Mouse (Mus musculus): ENCODE data around the gene Adgre4.

Adgre4 gene

DNA sequence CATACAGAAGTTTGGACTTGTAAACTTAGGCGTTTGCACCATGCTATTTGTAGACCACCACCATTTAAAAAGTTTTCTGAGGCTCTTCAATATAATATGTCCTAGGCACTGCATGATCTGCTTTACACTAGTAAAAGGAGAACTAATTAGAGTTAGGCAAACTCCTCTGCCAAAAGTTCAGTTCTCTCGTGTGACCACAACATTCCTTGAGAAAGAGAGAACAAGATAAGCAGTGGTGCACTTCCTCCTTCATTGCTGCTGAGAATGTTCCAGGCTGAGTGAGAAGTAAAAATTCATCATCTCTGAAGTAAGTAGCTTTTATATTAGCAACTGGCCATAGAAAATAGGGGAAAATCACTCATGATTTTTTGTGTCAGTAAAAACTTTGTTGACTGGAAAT is at the start of gene Adgre4:
TSS of gene Adgre4 (plus strand) at position 199 of the 400 bp plus-strand sequence.
- no peak for DNase-seq (ENCODE audit: low read depth, low spot score)

- DNase-seq (ENCODE audit: low read depth, low spot score), result peak; percentile 88
Observed at GRCm38 (mm10) chr17:55702161-55702820, 47.5 kb upstream of the Adgre4 start.

DNA sequence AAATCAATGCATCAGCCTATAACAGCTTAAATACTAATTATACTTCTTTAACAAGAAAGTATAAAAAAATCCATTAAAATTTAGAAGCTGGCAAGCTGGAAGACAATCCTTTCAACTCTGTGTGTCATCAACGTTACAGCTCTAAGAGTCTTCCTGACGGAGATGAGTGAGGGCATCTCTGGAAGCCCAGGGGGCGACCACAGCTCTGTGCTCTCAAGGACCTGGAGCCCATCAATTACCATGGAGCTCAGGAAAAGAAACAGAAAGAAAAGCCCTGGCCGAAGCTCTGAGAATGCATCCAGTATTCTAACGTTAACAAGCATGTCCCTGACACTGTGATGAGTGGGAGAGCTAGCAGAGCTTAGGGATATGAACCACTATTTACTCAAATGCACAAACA is 46.9 kb upstream of the Adgre4 start:
- DNase-seq (ENCODE audit: low read depth, low spot score), result no peak

- peak; percentile 97 for DNase-seq (ENCODE audit: low read depth, low spot score)
Observed at GRCm38 (mm10) chr17:55711984-55712811, 37.6 kb upstream of the Adgre4 start, which contains the start of gene Pot1b. Gene Pot1b, minus strand, starts transcription at chr17:55712628.

DNA sequence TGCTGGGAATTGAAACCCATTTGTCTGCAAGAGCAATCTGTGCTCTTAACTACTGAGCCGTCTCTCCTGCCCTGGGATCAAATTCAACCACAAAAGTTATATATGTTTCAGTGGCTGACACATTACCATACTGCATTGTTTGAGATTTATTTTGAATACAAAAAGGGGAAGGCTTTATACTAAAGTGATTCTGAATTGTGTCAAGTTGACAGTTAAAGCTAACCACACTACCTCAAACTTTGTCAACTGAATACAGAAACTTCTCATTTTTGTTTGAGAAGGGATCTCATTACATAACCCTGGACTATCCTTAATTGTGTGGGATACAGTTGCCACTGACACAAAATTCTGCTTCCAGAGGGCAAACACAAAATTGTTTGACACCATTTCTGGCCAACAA is 28.5 kb upstream of the Adgre4 start:
- DNase-seq (ENCODE audit: low read depth, low spot score), result no peak

- no peak for DNase-seq (ENCODE audit: low read depth, low spot score)
Observed at GRCm38 (mm10) chr17:55722250-55722649, 27.5 kb upstream of the Adgre4 start.

GRCm38 (mm10) chr17:55726193-55726592 is 23.6 kb upstream of the Adgre4 start:
- DNase-seq (ENCODE audit: low read depth, low spot score), result no peak

DNA sequence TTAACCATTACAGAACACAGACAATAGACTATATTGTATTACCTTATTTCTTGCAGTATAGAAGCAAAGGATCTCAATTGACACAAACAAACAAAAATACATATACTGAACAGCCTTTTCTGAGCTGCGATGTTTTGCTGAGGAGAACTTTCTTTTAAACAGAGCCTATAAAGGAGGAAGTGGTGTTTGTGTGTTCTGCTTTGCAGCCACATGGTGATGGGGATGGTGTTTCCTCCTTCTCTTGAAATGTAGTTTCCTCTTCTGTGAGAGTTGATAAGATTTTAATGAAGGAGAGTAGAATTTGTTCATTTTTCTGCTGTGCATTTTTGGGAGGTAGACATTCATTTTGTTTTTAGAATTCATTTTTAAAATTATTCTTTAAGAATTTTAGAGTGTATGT is 13.1 kb upstream of the Adgre4 start:
- no peak for DNase-seq (ENCODE audit: low read depth, low spot score)

GRCm38 (mm10) chr17:55751170-55751569 is 1.4 kb downstream of the Adgre4 start:
- no peak for DNase-seq (ENCODE audit: low read depth, low spot score)

DNA sequence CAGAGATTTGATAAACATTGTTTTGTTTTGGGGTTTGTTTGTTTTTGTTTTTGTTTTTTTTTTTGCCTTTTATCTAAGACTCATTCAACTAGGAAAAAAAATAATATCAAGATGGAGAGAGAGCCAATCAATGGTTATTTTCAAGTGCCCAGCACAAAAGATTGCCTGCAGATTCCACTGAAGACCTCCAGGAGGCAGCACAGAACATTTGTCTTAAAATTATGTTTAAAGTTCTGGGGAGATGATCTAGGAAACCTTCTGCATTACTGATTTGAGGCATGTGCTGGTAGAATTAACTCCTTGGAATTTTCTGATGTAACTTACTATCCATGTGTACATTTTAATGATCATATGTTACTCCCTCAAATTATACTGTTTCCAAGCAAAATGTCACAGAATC is 63.9 kb downstream of the Adgre4 start:
- peak; percentile 52 for DNase-seq (ENCODE audit: low read depth, low spot score)

DNA sequence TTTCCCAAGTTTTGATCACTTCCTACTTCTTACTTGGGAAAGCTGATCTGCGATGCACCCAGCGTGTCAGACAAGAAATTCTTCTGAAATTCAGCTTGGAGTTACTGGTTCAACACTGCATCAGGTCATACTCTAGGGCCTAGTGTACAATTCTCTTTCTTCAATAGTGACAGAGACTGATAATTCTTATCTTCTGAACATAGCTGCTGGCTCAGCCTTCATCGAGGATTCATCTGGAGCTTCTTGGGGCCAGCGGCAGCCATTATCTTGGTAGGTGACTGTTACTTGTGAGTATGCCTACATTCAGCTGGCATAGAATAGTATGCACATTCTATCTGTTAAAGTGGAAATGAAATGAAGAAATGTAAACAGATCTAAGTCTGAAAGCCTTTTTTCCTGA is 67.1 kb downstream of the Adgre4 start:
- no peak for DNase-seq (ENCODE audit: low read depth, low spot score)

DNA sequence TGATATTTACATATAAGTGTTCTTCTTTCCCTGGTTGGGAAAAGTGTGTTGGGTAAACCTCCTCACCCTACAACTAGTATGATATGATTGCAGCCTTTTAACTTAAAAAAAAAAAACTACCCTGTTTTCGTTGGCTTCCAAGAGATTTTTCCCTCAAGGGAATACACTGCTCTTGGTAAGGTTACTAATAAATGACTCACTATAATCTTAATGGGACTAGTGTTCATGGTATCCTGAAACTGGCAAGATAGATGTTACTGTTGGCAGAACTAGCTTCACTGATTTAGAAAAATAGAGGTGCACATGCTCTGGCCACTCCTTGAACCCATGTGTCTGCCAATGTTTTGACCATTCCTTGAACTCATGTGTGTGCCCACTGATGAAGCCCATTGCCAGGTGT is 71.8 kb downstream of the Adgre4 start:
- no peak for DNase-seq (ENCODE audit: low read depth, low spot score)

DNA sequence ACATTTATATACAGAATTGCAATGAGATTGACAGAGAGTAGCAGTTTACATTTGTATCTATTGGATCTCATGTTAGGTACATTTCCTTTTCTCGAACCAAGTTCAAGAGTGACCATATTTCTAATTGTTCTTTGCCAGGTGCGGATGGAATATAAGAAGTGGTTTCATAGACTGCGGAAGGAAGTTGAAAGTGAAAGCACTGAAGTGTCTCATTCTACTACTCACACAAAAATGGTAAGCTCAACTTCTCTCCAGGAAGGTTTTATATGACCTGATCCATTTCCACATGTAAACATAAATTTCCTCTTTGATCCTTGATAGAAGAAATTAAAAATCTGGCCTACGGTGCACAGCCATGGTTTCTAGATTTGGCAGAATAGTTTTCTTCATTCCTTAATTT is 93.3 kb downstream of the Adgre4 start:
- peak; percentile 12 for DNase-seq (ENCODE audit: low read depth, low spot score)

- no peak for DNase-seq (ENCODE audit: low read depth, low spot score)
Observed at GRCm38 (mm10) chr17:55877184-55877583, 127.4 kb downstream of the Adgre4 start.

GRCm38 (mm10) chr17:55878282-55878635 is 128.5 kb downstream of the Adgre4 start:
- DNase-seq (ENCODE audit: low read depth, low spot score), result peak; percentile 42

GRCm38 (mm10) chr17:55878636-55879369 is 129.0 kb downstream of the Adgre4 start, which contains the start of gene Zfp119a:
Gene Zfp119a, minus strand, starts transcription at chr17:55878930.
- peak; percentile 88 for DNase-seq (ENCODE audit: low read depth, low spot score)

- DNase-seq (ENCODE audit: low read depth, low spot score), result no peak
Observed at GRCm38 (mm10) chr17:55883631-55884030, 133.8 kb downstream of the Adgre4 start.

GRCm38 (mm10) chr17:55884912-55885311 is 135.1 kb downstream of the Adgre4 start:
- peak; percentile 33 for DNase-seq (ENCODE audit: low read depth, low spot score)

GRCm38 (mm10) chr17:55892406-55892955 is 142.7 kb downstream of the Adgre4 start:
- DNase-seq (ENCODE audit: low read depth, low spot score), result peak; percentile 29

- no peak for DNase-seq (ENCODE audit: low read depth, low spot score)
Observed at GRCm38 (mm10) chr17:55903087-55903486, 153.3 kb downstream of the Adgre4 start.

All from CD4-positive, CD25-positive, alpha-beta regulatory T cell, adult 2 months (primary cell).